Mouse (Mus musculus) brain, adult 2 months (tissue): ENCODE data around the gene Rbpms2.
"Not testable (repeated sequence)": the region's sequence is repeated elsewhere in the genome, so short reads cannot be mapped to it uniquely, and the experiment has no call there.

Source experiments
- DNase-seq: peaks from one replicate; pipeline ENCODE4 v3.0.0; 2011; ENCODE audit warnings: low read depth, low spot score

Rbpms2 gene

DNA sequence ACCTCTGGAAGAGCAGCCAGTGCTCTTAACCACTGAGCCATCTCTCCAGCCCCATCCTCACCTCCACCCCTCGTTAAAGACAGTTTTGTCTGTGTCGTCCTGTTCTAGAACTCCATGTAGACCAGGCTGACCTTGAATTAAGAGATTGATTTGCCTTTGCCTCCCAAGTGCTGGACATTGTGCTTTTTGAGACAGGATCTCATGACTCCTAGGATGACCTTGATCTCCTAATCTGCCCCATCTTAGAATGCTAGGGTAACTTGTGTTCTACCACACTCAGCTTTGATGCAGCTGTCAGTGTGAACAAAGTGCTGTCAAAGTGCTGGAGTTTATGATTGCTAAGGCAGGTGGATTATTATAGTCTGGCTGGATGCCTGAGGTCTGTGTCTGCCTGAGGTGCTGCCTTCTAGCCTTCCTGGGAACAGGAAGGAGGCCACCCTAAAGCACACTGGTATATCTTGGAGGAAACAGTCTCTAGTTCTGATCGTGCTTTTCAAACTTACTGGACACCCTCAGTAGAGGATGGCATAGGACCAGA lies 25.3 kb downstream of the Rbpms2 start:
- no peak for DNase-seq

DNA sequence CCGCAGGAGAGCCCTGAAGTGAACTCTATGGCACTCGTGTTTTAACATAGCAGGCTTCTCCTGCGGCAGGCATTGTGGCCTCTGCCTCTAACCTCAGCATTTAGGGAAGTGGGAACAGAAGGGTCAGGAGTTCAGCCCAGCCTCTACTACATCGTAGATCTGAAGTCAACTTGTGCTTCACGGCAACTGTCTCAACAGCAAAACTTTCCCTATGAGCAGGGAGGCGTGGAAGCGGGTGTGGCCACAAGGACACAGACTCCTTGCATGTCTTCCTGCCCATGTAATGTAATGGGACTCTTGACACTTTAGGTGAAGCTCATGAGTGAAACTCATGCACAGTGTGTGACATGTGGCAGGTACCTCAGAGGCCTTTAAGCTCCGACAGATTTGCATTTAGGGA lies 26.1 kb downstream of the Rbpms2 start:
- DNase-seq = no peak

DNA sequence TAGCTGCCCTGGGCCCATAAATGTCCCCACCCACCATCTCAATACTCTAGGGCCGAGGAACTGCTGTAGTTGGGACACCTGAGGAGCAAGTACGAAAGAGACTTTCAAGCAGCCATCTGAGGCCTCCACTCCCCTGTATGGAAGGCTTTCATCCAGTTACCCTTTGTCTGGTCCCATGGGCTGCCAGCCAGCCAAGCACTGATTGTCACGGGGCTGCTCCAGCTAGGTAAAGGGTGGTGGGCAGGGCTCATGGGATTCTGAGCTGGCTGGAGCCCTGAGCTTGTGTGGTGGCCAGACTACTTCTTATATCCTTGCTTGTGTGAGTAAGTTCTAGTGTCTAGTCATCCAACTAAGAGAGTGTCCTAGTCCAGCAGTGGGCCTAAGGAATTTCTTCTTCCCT lies 27.8 kb downstream of the Rbpms2 start:
- DNase-seq = no peak

DNA sequence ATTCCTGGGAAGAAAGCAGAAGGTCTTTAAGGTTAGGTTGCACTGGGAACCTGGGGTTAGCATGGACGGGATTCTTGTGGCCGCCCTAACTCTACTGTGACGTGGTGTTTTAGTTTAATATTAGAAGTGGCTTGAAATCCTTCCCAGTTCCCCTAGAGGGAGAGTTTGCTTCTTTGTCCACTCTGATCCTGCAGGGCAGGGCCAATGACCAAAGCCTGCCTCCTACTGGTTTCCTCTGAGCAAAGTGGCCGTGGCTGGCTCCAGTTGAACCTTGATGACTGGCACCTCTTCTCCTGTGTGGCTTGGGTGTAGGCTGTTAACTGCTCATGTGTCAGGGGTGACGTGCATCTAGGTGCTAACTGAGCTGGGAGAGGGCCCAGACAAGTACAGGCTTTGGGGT lies 31.6 kb downstream of the Rbpms2 start:
- no peak for DNase-seq

DNA sequence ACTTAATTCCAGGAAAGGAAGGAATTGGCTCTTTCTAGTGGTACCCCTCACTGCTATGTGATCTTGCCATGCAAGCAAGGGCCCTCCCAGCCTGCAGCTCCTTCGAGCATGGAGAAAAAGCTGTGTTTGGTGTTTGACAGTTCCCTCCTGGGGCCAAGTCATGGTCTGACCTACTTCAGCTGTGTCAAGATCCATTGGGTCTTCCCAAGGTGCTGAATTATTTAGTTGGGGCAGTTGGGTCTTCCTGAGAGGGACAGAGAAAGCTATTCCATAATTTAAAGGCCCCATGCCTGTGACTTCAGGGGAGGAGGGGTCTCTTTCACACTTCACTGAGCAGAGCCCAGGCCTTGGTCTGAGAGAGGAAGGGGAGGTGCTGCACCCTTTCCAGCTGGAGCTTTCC lies 32.0 kb downstream of the Rbpms2 start:
- DNase-seq = no peak

DNA sequence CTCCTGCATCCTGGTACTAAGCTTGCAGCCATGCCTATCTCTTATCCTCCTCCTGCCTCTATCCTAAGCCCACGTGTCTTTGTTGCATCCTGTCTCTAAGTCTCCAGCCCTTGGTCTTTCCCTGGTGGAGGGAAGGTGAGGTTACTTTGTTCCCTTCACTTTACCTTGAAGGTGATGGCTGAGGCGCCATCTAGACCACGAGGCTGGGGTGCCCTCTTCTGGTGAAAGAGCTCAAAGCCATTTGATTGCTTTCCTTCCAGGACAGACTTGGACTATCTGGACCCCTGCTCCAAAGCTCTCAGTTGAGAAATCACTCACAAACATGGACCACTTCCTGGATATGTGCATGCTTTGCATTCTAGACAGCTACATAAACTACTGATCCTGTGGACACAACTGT lies 34.7 kb downstream of the Rbpms2 start:
- peak; percentile 65 for DNase-seq

DNA sequence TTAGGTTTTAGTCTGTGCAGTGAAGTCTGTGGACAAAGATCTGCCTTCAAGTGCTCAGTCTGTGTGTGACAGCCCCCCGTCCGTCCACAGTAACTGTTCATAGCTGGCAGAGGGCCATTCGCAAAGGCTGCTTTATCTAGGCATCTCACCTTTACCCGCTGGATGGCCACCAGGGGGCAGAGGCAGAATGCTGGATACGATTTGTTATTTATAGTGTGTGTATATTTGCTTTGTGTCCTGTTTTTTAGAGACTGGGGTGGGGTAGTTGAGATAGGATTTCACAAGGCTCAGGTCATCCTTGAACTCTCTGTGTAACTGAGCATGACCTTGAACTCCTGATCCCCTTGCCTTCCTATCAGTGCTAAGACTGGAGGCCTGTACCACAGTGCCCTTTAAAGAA lies 36.6 kb downstream of the Rbpms2 start:
- peak; percentile 59 for DNase-seq

DNA sequence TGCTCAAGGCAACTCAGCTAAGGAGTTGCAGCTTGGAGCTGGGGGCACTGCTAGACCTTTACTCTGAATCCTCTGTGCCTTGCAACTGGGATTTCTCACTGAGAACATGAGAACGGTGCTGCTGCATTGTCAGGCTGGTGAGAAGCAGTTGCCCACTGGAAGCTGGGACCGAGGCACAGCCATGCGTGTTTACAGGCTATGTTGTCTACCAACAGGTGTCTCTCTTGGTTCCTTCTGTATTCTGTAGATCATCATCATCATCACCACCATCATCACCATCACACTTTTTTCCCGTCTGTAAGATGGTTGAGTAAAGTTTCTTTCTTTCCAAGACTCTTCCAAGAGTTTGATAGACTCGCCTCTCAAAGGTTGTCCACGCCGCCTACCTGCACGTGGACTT lies 38.3 kb downstream of the Rbpms2 start, which contains the start of gene Oaz2:
Gene Oaz2, plus strand, starts transcription at position 301 of the 400 bp plus-strand sequence.
- no peak for DNase-seq

DNA sequence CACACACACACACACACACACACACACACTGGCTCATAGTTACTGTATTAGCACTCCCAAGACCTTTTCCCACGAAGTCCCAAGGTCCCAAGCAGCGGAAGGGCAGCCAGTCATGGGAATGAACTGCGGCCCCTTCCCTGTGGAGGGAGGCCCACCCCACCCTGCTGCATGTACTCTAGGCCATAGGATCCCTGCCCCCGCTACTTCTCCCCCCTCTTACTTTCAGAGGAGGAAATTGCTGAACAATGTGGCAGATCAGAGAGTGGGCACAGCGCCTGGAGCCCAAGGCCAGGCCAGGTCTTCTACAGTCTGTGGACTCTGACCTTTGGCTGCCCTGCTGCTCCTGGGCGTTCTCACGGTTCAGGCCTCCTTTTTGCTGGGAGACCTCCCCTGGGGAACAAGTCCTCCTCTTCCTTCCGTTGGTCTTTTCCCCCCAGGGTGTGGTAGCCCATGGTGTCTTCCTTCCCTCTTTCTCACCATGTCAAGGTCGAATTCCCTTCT lies 42.0 kb downstream of the Rbpms2 start:
- no peak for DNase-seq

DNA sequence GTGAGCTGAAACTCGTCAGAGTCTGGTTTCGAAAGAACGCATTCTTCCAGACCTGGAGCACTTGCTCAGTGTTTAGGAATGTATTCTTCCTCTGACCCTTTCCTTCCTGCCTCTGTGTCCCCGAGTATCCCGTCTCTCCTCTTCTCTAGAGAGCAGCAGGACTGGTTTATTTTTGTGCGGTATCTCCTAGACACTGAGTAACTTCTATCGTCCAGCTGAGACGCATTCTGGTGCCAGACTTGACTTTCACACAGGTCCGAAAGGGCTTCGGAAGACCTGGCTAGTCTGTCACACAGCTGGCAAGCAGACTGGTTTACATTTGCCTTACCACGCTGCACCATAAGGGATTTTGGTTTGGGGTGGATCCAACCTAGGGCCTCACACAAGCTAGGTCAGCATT lies 43.5 kb downstream of the Rbpms2 start:
- DNase-seq = no peak

DNA sequence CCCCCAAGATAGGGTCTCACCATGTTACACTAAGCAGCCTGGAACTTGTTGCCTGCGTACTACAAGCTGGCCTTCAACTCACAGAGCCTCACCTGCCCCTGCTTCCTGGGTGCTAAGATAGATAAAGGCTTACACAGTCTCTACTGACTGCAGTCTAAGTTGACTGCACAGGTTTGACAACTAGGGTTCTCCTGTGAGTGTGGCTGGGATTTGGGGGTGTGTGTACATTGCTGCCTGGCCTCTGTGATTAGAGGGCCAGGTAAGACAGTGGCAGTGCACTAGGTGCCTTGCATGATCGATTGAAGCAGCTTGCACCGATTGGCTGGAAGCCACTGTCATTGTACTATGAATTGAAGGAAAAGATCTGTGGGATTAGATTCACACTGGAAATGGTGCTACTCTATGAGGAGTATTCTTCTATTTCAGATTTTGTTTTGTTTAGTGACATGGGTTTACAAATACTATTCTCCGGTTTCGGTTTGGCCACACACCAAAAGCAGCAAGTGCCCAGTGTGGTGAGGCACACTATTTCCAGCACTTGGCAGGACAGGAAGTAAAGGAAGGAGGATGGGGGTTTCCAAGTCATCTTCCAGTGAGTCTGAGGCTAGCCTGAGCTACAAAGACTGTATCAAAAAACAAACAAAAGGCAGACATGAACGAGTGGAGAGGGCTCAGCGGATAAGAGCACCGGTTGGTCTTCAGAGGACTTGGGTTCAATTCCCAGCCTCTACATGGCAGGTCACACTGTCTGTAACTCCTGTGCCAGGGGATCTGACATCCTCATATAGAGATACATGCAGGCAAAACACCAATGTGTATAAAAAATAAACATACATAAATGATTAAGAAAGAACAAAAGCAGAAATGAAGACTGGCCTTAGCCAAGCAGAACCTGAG lies 46.3 kb downstream of the Rbpms2 start:
- DNase-seq = no peak

DNA sequence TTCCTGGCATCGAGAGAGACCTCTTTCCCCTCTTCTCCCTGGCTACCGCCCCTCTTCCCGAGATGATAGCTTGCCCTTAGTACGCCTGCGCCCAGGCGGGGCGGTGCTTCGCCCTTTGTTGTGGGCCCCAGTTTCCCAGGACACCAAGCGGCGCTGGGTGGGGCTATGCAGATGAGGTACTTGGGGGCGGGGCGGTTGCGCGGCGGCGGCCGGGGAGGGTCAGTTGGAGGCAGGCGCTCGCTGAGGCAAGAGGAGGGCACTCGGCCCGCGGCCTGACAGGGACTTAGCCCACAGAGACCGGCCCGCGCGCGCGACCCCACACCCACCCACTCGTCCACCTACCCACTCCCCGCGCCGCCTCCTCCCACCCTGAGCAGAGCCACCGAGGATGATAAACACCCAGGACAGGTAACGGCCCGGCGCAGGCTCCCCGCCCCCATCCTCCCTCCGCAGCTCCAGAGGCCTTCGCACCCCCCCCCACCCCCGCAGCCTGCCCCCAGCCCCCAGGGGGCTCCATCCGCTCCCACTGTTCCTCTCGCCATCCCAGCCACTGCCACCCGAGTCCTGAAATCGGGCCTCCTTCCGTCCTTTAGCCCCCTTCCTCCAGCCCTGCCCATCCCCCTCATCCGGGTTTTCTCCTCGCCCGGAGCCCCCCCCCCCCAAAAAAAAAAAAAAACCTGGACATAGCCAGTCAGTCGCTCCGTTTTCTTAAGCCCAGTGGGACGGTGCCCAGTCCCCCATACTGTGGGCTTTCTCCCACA lies 47.1 kb downstream of the Rbpms2 start:
- DNase-seq = peak; percentile 97

DNA sequence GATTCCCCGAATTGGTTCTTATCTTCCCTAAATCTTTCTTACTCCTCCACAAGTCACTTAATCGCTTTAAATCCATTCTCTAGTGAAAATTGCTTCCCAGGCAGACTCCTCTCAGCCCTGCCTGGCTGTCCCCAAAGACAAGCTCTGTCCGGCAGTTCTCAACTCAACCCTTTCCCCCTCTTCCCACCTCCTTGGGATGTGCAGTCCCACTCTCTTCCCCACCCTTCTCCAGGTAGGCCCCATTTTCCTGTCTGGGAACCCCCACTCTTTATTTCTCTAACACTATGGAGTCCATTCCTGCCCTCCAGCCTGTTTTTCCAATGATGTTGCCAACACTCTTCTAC lies 47.6 kb downstream of the Rbpms2 start:
- no peak for DNase-seq

DNA sequence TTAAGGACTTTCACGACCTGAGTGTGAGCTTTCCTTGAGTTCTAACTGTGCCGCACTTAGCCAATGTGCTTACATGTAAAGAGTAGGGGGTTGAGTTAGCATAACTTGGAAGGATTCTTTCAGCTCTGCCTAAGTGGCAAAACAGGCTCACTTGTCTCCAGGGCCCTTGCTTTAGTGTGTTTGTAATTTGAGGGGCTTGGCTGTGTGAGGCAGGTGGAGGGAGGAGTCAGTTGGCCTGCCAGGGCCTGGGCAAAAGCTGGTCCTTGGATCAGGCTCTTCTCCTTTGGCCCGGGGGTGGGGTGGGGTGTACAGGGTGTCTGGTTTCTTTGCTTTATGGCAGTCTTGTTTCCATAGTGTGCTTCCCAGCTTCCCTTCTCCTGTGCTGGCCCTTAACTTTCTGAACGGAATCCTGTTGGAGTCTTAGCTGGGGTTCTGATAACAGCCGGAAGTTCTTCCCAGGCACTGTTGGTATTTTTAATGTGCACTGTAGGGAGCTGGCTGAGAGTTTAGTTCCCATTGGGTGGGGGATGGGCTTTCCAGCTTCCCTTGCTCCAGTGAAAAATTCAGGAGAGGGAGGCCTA lies 49.8 kb downstream of the Rbpms2 start:
- DNase-seq = peak; percentile 58

DNA sequence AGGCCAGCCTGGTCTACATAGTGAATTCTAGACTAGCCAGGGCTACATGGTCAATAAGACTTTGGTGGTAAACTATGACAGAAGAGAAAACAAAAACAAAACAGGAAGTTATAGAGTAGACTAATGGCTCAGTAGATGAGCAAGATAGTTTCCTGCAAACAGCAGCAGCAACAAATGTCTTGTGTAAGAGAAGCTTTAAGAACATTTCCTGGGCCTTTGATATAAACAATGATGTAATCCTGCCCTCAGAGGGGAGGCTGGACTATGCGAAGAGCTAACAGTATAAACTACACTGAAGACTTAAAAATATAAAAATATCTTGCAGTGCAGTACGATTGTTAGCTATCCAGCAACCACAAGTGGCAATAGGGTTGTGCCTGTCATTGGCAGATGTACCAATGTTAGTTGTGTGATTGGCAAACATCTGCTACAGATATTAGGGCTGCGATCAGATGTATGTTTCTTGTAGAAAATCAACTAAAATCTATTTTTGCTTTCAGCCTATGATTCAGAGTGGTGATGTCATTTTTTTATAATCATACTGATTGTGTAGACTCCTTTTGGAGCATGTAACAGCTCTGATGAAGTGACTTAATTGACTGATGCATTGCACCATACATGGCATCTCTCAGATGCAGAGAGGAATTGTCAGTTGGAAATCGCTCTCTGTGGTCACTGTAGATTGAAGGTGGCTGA lies 51.6 kb downstream of the Rbpms2 start:
- DNase-seq = no peak

DNA sequence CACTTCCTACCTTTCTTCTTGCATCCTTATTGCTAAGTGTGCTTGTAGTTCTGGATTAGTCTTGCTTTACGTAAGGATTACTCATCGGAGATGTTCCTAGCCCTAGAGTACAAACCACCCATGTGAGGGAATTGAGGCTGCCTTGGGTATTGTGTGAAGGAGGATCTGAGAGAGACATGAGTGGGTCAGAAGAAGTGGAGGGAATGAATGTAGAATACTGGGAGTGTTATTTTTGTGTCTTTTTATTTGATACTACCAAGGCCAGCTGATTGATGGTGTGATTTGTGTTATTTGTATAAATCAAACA lies 52.1 kb downstream of the Rbpms2 start:
- peak; percentile 78 for DNase-seq

DNA sequence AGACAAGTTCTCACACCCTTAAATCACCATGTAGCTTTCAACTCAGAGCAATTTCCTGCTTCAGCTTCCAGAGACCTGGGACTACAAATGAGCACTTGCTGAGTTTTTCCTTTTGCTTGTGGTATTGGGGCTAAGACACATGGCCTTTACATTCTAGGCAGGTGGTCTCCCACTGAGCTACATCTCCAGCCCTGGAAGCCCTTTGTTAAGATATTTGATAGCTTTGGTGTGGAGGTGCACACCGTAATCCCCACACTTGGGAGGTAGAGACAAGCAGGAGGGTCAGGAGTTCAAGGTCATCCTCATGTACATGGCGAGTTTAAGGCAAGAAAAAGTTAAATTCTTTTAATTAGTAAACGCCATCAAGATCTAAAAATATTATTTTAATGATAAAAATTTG lies 52.7 kb downstream of the Rbpms2 start:
- no peak for DNase-seq

DNA sequence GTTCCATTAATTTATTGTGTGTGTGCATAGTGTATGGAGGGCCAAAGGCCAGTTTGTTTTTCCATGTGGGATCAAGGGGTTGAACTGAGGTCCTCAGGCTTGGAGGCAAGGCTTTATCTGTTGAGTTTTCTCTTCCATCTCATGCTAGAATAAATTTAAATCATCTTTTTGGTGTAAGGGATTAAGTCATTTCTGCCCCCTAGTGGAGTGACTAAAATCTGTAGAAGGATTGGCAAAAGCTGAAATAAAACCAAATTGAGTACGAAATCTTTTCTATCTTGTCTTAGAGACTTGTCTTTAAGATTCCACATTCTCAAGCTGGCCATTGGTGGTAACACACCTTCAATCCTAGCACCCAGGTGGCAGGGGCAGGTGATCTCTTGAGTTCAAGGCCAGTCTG lies 53.5 kb downstream of the Rbpms2 start:
- peak; percentile 49 for DNase-seq

DNA sequence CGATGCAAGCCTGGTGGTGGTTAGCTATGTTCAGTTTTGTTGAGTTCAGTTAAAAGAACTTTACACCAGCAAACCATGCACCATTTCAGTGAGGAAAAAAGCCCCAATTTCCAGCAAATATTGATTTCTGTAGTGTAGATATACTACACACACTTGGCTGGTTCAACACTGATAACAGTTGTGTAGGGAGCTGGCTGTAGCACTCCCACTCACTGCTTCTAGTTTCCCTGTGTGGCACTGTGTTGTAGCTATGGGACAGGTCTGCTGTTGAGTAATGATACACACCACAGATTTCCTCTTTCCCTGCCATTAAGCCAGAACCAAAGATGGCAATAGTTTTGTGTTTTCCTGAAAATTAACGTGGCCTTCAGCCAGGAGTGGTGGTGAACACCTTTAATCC lies 55.3 kb downstream of the Rbpms2 start:
- DNase-seq = no peak

DNA sequence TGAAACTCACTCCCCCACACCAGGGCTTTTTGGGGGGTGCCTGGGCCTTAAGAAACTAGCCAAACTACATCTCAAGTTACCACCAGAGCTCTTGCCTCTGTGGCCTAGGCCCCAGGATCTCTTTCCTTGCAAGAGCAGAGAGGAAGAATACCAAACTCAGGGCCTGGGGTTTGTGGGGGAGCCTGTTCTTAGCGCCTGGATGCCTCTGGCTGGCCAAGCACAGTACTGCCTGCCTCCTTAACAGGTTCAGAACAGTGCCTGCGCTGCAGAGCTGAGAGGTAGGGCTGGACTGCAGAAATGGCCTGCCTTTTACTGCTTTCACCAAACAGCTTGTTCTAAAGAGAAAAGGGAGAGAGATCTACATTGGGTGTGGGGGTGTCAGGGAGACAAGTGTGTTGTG lies 60.4 kb downstream of the Rbpms2 start:
- not testable (repeated sequence) for DNase-seq

DNA sequence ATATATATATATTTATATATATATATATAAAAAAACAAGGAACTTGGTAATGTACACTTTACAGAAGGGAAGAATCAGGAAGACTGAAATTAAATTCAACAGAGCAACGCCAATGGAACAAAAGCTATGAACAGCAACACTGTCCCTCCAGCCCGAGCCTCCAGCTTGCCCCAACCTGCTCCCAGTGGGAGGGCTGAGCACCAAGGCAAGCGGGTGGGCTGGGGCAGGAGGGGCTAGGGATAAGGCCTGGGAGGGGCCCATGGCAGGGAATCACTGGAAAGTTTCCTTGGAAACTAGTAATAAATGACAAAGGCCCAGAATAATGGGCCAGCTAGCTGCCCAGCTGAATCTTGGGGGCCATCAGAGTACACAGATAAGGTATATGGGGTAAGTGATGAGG lies 63.0 kb downstream of the Rbpms2 start:
- no peak for DNase-seq
